Mouse (Mus musculus): ENCODE data around the gene R3hdm2. TPM values are rescaled to one million over a fixed set of nuclear protein-coding genes. Genes with fewer than 3 reads are reported as not detected.

Gene R3hdm2
- polyA plus RNA-seq, 1 experiment, result 31.0 TPM

DNA sequence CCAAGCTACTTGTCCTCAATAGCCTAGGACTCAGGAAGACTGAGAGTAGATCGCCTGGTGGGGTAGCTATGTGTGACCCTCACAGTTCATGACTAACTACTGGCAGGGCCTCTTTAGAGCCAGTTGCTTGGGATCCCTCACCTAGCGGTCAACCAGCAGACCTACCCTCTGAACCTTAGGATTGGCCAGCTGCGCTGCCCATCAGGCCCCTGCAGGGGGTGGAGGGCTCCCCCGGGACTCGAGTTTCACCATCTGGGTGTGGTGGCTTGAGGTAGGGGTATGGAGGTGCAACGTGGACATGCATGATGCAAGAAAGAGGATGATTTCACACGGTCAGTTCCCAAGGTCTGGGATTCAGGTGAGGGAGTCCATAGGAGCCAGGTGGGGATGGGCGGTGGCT lies 28.4 kb upstream of the R3hdm2 start:
- Histone ChIP-seq H3K4me3 (ENCODE audit: insufficient read depth, poor library complexity, severe bottlenecking) (no peak overlapping the region), H3K36me3 (ENCODE audit: control insufficient read depth, insufficient read depth) (no peaks in the 10 kb centered on the region), H3K79me2 (ENCODE audit: control insufficient read depth, insufficient read depth) (no peaks in the 10 kb centered on the region), H3ac (ENCODE audit: control insufficient read depth, insufficient read length, low read depth) (no peak overlapping the region), H3K27me3 (ENCODE audit: control insufficient read depth, insufficient read depth, insufficient read length) (peaks cover 16% of the 10 kb centered on the region), H3K79me3 (ENCODE audit: low read depth) (no peaks in the 10 kb centered on the region)
- TF ChIP-seq MYOD1 (IDR thresholded peaks at IDR 0.05; ENCODE audit: control insufficient read depth, insufficient read length, low read depth), result no peak

DNA sequence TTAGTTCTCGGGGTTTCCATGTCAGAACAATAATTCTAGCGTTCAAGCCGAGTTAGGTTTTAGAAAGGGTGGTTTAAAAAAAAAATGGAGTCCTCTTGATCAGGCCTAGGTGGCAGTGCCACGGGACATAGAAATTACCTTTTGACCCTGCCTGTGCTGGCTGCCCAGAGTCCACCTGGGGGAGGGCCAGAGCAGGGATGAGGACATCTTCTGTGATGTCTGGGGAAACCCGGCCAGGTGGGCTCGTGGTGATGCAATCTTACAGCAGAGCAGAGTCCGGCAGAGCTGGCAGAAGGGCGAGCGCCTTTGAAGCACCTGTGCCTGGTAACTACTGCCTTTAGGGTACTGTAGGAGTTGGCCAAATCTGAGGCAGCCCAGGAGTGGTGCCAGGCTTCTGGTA lies 27.9 kb upstream of the R3hdm2 start:
- Histone ChIP-seq H3K27me3 (ENCODE audit: control insufficient read depth, insufficient read depth, insufficient read length) (peaks cover 21% of the 10 kb centered on the region), H3K36me3 (ENCODE audit: control insufficient read depth, insufficient read depth) (no peaks in the 10 kb centered on the region), H3K4me3 (ENCODE audit: insufficient read depth, poor library complexity, severe bottlenecking) (no peak overlapping the region), H3K79me3 (ENCODE audit: low read depth) (no peaks in the 10 kb centered on the region), H3K79me2 (ENCODE audit: control insufficient read depth, insufficient read depth) (no peaks in the 10 kb centered on the region), H3ac (ENCODE audit: control insufficient read depth, insufficient read length, low read depth) (no peak overlapping the region)
- no peak for TF ChIP-seq MAX (IDR thresholded peaks at IDR 0.05)
- TF ChIP-seq FOSL1 (IDR thresholded peaks at IDR 0.05; ENCODE audit: insufficient read depth, low read length, poor library complexity, severe bottlenecking), result no peak
- TF ChIP-seq CTCF (IDR thresholded peaks at IDR 0.05; ENCODE audit: control insufficient read depth, insufficient read depth, insufficient read length), result no peak
- TF ChIP-seq CEBPB (IDR thresholded peaks at IDR 0.05; ENCODE audit: low read depth), result no peak
- no peak for TF ChIP-seq USF1 (IDR thresholded peaks at IDR 0.05; ENCODE audit: low read depth)
- no peak for TF ChIP-seq MYOD1 (IDR thresholded peaks at IDR 0.05; ENCODE audit: control insufficient read depth, insufficient read length, low read depth)
- TF ChIP-seq MYOG (IDR thresholded peaks at IDR 0.05; ENCODE audit: control insufficient read depth, extremely low read depth, insufficient read length), result no peak

- Histone ChIP-seq H3K79me2 (ENCODE audit: control insufficient read depth, insufficient read depth) (no peaks in the 10 kb centered on the region), H3K36me3 (ENCODE audit: control insufficient read depth, insufficient read depth) (no peaks in the 10 kb centered on the region), H3K79me3 (ENCODE audit: low read depth) (no peaks in the 10 kb centered on the region), H3K27me3 (ENCODE audit: control insufficient read depth, insufficient read depth, insufficient read length) (peaks cover 27% of the 10 kb centered on the region), H3K4me3 (ENCODE audit: insufficient read depth, poor library complexity, severe bottlenecking) (no peak overlapping the region), H3ac (ENCODE audit: control insufficient read depth, insufficient read length, low read depth) (no peak overlapping the region)
- no peak for TF ChIP-seq MAX (IDR thresholded peaks at IDR 0.05)
These were observed 27.4 kb upstream of the R3hdm2 start for GRCm38 (mm10) chr10:127352766-127353165.

DNA sequence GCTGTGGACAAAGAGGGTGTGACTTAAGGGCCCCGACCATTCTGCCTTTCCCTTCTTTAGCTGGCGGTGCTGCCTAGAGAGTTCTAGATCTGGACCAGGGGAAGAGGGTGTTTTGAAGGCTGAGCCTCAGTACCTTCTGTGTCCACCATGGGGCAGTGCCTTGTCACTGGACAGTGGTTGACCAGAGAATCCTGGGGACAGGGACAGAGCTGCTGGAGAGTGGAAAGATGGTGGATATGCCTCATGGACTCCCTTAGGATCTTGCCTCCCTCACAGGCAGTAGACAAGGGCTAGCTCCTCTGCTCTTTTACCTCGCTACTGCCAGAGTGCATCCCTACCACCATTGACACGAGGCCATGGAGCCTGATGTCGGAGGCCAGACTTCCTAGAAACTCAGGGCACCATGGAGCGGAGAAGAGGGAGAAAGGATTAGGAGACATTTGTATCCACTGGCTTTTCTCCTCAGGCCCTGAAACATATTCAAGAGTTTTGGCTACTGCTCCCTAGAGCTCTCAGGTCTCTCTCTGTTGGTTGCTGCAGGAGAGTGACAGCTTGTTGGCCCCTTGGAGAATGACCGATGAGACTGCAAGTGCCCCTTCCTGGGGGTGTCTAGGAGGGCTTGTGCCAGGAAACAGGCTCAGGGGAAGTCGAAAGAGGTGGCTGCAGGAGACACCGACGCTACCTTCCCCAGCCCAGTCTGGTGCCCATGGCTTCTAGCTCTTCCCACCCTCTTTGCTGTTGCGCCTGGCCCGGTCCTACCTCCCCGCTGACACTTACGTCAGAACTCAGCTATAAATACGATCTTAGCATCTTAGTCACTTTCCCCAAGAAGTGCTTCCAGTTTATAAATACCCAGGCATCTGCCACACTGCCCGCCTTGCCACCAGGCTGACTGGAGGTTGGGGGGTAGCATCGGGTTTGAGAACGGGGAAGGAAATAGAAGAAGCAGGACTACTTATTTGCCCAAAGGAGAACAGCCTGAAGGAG lies 25.9 kb upstream of the R3hdm2 start, which contains the start of gene Inhbe:
Gene Inhbe, minus strand, starts transcription at position 503 of the 987 bp plus-strand sequence.
- H3K4me3 ChIP-seq (ENCODE audit: insufficient read depth, poor library complexity, severe bottlenecking), result no peak within 1 kb of the TSS
- H3K79me2 ChIP-seq (ENCODE audit: control insufficient read depth, insufficient read depth), result no peaks in the 10 kb centered on the region
- no peaks in the 10 kb centered on the region for H3K36me3 ChIP-seq (ENCODE audit: control insufficient read depth, insufficient read depth)
- no peaks in the 10 kb centered on the region for H3K79me3 ChIP-seq (ENCODE audit: low read depth)
- peaks cover 31% of the 10 kb centered on the region for H3K27me3 ChIP-seq (ENCODE audit: control insufficient read depth, insufficient read depth, insufficient read length)
- peak; percentile 24 for TF ChIP-seq CTCF (IDR thresholded peaks at IDR 0.05; ENCODE audit: control insufficient read depth, insufficient read depth, insufficient read length)
- no peak for TF ChIP-seq USF1 (IDR thresholded peaks at IDR 0.05; ENCODE audit: low read depth)
- no peak for TF ChIP-seq MYOG (IDR thresholded peaks at IDR 0.05; ENCODE audit: control insufficient read depth, extremely low read depth, insufficient read length)
- no peak for TF ChIP-seq FOSL1 (IDR thresholded peaks at IDR 0.05; ENCODE audit: insufficient read depth, low read length, poor library complexity, severe bottlenecking)
- no peak for TF ChIP-seq MAX (IDR thresholded peaks at IDR 0.05)
- no peak for TF ChIP-seq MYOD1 (IDR thresholded peaks at IDR 0.05; ENCODE audit: control insufficient read depth, insufficient read length, low read depth)
- TF ChIP-seq CEBPB (IDR thresholded peaks at IDR 0.05; ENCODE audit: low read depth), result no peak
- H3ac ChIP-seq (ENCODE audit: control insufficient read depth, insufficient read length, low read depth), result no peak within 1 kb of the TSS

DNA sequence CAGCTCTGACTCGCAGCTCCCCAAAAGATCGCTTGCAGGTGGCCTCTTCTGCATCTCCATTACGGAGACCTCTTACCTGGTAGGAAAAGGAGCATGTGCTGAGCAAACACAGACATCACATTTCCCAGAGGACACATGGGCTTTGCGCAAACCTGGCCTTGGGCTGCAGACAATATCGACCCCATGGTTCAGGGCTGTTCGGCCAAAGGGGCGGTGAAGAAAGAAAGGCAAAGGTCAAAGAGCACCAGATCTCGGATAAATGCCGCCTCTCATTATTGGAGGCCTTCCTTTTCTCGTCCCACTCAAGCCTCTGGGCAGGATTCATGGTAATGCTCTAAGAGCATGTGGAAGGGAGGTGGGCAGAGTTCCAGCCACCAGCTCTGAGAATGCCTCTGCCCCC lies 24.8 kb upstream of the R3hdm2 start:
- TF ChIP-seq USF1 (IDR thresholded peaks at IDR 0.05; ENCODE audit: low read depth) (no peak), FOSL1 (IDR thresholded peaks at IDR 0.05; ENCODE audit: insufficient read depth, low read length, poor library complexity, severe bottlenecking) (no peak), MYOG (IDR thresholded peaks at IDR 0.05; ENCODE audit: control insufficient read depth, extremely low read depth, insufficient read length) (no peak), MAX (IDR thresholded peaks at IDR 0.05) (no peak), CTCF (IDR thresholded peaks at IDR 0.05; ENCODE audit: control insufficient read depth, insufficient read depth, insufficient read length) (no peak), MYOD1 (IDR thresholded peaks at IDR 0.05; ENCODE audit: control insufficient read depth, insufficient read length, low read depth) (no peak), CEBPB (IDR thresholded peaks at IDR 0.05; ENCODE audit: low read depth) (no peak)
- H3K27me3 ChIP-seq (ENCODE audit: control insufficient read depth, insufficient read depth, insufficient read length), result peaks cover 31% of the 10 kb centered on the region

DNA sequence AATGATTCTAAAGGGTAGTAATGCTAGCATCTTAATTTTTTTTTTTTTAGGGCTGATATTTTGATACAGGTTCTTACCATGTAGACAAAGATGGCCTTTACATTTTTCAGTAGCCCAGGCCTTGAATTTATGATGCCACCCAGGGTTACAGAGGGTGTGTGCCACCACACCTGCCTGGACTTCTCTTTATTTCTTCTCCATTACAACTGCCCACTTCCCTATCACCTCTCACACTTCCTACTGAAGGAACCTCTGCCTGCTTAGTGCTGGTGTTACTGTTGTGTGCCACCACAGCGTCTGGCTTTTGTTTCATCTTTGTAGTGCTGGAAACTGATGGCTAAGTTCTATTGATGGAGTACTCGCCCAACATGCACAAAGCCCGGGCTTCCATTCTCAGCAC lies 19.4 kb upstream of the R3hdm2 start:
- Histone ChIP-seq H3K79me3 (ENCODE audit: low read depth) (no peaks in the 10 kb centered on the region), H3K4me3 (ENCODE audit: insufficient read depth, poor library complexity, severe bottlenecking) (no peak overlapping the region), H3K36me3 (ENCODE audit: control insufficient read depth, insufficient read depth) (no peaks in the 10 kb centered on the region), H3K79me2 (ENCODE audit: control insufficient read depth, insufficient read depth) (no peaks in the 10 kb centered on the region), H3K27me3 (ENCODE audit: control insufficient read depth, insufficient read depth, insufficient read length) (peaks cover 25% of the 10 kb centered on the region), H3ac (ENCODE audit: control insufficient read depth, insufficient read length, low read depth) (no peak overlapping the region)
- TF ChIP-seq MAX (IDR thresholded peaks at IDR 0.05), result no peak
- no peak for TF ChIP-seq MYOG (IDR thresholded peaks at IDR 0.05; ENCODE audit: control insufficient read depth, extremely low read depth, insufficient read length)
- no peak for TF ChIP-seq CEBPB (IDR thresholded peaks at IDR 0.05; ENCODE audit: low read depth)
- TF ChIP-seq MYOD1 (IDR thresholded peaks at IDR 0.05; ENCODE audit: control insufficient read depth, insufficient read length, low read depth), result no peak
- TF ChIP-seq CTCF (IDR thresholded peaks at IDR 0.05; ENCODE audit: control insufficient read depth, insufficient read depth, insufficient read length), result no peak
- no peak for TF ChIP-seq USF1 (IDR thresholded peaks at IDR 0.05; ENCODE audit: low read depth)
- TF ChIP-seq FOSL1 (IDR thresholded peaks at IDR 0.05; ENCODE audit: insufficient read depth, low read length, poor library complexity, severe bottlenecking), result no peak

More for the DNA sequence above, 24.8 kb upstream of the R3hdm2 start:
- Histone ChIP-seq H3K4me3 (ENCODE audit: insufficient read depth, poor library complexity, severe bottlenecking) (no peak overlapping the region), H3K79me2 (ENCODE audit: control insufficient read depth, insufficient read depth) (no peaks in the 10 kb centered on the region), H3ac (ENCODE audit: control insufficient read depth, insufficient read length, low read depth) (no peak overlapping the region), H3K36me3 (ENCODE audit: control insufficient read depth, insufficient read depth) (no peaks in the 10 kb centered on the region), H3K79me3 (ENCODE audit: low read depth) (no peaks in the 10 kb centered on the region)

Data from C2C12 (cell line).